In genomic region chr5:125331094-125331493, GRCm38 (mm10) we compare ENCODE assay signal across 13 mouse cellular contexts. TPM values are rescaled to one million over a fixed set of nuclear protein-coding genes. Genes with fewer than 3 reads are reported as not detected.
DNase-seq lines count a peak whose midpoint lies in the region; ATAC-seq lines count a peak whose summit lies in the region.
"Had no signal": no experiment of that assay in that cellular context is flagged by ENCODE, and none has a peak within 500 bp of the region (broad histone marks: within the 10 kb centered on the region; RNA-seq: fewer than 3 reads in every experiment).

No protein-coding gene starts in this region.

- no peak overlapping the region for H3K9ac ChIP-seq in forebrain, embryonic 12.5 days
- no peak overlapping the region for H3K9ac ChIP-seq in hindbrain, embryonic 12.5 days

- H3K27ac ChIP-seq in forebrain, embryonic 10.5 days = peak overlapping the region; percentile 73
- no peak overlapping the region for H3K27ac ChIP-seq in forebrain, embryonic 12.5 days
- H3K27ac ChIP-seq in embryonic facial prominence, embryonic 10.5 days (replicated peaks) = peak overlapping the region; percentile 45
- no peak overlapping the region for H3K27ac ChIP-seq in hindbrain, embryonic 12.5 days

- H3K36me3 ChIP-seq in forebrain, embryonic 10.5 days (replicated peaks) = peaks cover 12% of the 10 kb centered on the region
- no peaks in the 10 kb centered on the region for H3K36me3 ChIP-seq in forebrain, embryonic 12.5 days (replicated peaks)
- H3K36me3 ChIP-seq in embryonic facial prominence, embryonic 10.5 days (replicated peaks) = peaks cover 9% of the 10 kb centered on the region; the same call in 1 of the 2 replicates
- H3K36me3 ChIP-seq in hindbrain, embryonic 12.5 days = no peaks in the 10 kb centered on the region

- H3K4me3 ChIP-seq in forebrain, embryonic 10.5 days = no peak overlapping the region
- H3K4me3 ChIP-seq in forebrain, embryonic 12.5 days (replicated peaks) = no peak overlapping the region
- no peak overlapping the region for H3K4me3 ChIP-seq in embryonic facial prominence, embryonic 10.5 days
- H3K4me3 ChIP-seq in hindbrain, embryonic 12.5 days = no peak overlapping the region

- H3K27me3 ChIP-seq in forebrain, embryonic 10.5 days (ENCODE audit: poor library complexity, severe bottlenecking) = no peaks in the 10 kb centered on the region
- no peaks in the 10 kb centered on the region for H3K27me3 ChIP-seq in forebrain, embryonic 12.5 days
- no peaks in the 10 kb centered on the region for H3K27me3 ChIP-seq in embryonic facial prominence, embryonic 10.5 days (replicated peaks; ENCODE audit: low read depth, poor library complexity, severe bottlenecking)
- no peaks in the 10 kb centered on the region for H3K27me3 ChIP-seq in hindbrain, embryonic 12.5 days

- H3K4me2 ChIP-seq in forebrain, embryonic 12.5 days = no peak overlapping the region
- H3K4me2 ChIP-seq in hindbrain, embryonic 12.5 days (replicated peaks) = no peak overlapping the region

- H3K9me3 ChIP-seq in forebrain, embryonic 10.5 days = no peaks in the 10 kb centered on the region
- H3K9me3 ChIP-seq in forebrain, embryonic 12.5 days = no peaks in the 10 kb centered on the region
- H3K9me3 ChIP-seq in embryonic facial prominence, embryonic 10.5 days = no peaks in the 10 kb centered on the region
- H3K9me3 ChIP-seq in hindbrain, embryonic 12.5 days (replicated peaks) = no peaks in the 10 kb centered on the region

- 51% methylated on average over 3 of the region's 3 CpGs for WGBS in forebrain, embryonic 10.5 days
- 34% methylated on average over 3 of the region's 3 CpGs for WGBS in forebrain, embryonic 12.5 days
- WGBS in embryonic facial prominence, embryonic 10.5 days = 44% methylated on average over 3 of the region's 3 CpGs
- WGBS in hindbrain, embryonic 12.5 days = 34% methylated on average over 3 of the region's 3 CpGs

- DNase-seq in forebrain, embryonic 10.5 days (ENCODE audit: extremely low spot score, low spot score) = no peak
- DNase-seq in kidney, postnatal 10 days = peak; percentile 53
- no peak for DNase-seq in kidney, postnatal 4 days
- DNase-seq in embryonic facial prominence, embryonic 10.5 days (ENCODE audit: low spot score) = no peak
- peak; percentile 41 to 71 for DNase-seq in kidney, postnatal 25 days
- no peak for DNase-seq in frontal cortex, postnatal 14 days (ENCODE audit: low spot score in 2 of 2)
- DNase-seq: cerebellum, postnatal 14 days; midbrain, embryonic 14.5 days; right cerebral cortex, adult 18-20 months; thymus, postnatal 25 days had no signal

- H3K4me1 ChIP-seq in forebrain, embryonic 10.5 days = peaks cover 36% of the 10 kb centered on the region
- H3K4me1 ChIP-seq in forebrain, embryonic 12.5 days = peaks cover 17% of the 10 kb centered on the region
- peaks cover 45% of the 10 kb centered on the region for H3K4me1 ChIP-seq in embryonic facial prominence, embryonic 10.5 days
- H3K4me1 ChIP-seq in hindbrain, embryonic 12.5 days = 0 out of 2 replicates have a peak, but pooled peaks cover 3% of the 10 kb centered on the region

- no peak for ATAC-seq in forebrain, embryonic 12.5 days (ENCODE audit: low FRiP score)
- no peak for ATAC-seq in hindbrain, embryonic 12.5 days (ENCODE audit: low FRiP score)

RNA-seq across cellular contexts. Expression of gene Scarb1, which starts 9.8 kb away (rescaled TPM):
- 51.3 and 54.5 TPM in 2 replicates for polyA plus RNA-seq in forebrain, embryonic 10.5 days (2016; fragmentation: Nextera tagmentation; extraction: Ambion mirVana)
- 31.5 and 38.7 TPM in 2 replicates for polyA plus RNA-seq in forebrain, embryonic 12.5 days (2016; fragmentation: Nextera tagmentation; extraction: Ambion mirVana)
- polyA plus RNA-seq in embryonic facial prominence, embryonic 10.5 days (2016; fragmentation: Nextera tagmentation; extraction: Ambion mirVana) = 43.2 and 47.3 TPM in 2 replicates
- polyA plus RNA-seq in hindbrain, embryonic 12.5 days (2016; fragmentation: Nextera tagmentation; extraction: Ambion mirVana) = 28.6 and 29.7 TPM in 2 replicates

RNA-seq across cellular contexts. Expression of gene Gm10382, which starts 58.0 kb away (rescaled TPM):
- 0.21 and 0.38 TPM in 2 replicates for polyA plus RNA-seq in forebrain, embryonic 10.5 days (2016; fragmentation: Nextera tagmentation; extraction: Ambion mirVana)
- 0.91 and 0.97 TPM in 2 replicates for polyA plus RNA-seq in forebrain, embryonic 12.5 days (2016; fragmentation: Nextera tagmentation; extraction: Ambion mirVana)
- polyA plus RNA-seq in embryonic facial prominence, embryonic 10.5 days (2016; fragmentation: Nextera tagmentation; extraction: Ambion mirVana) = 0.53 and 0.60 TPM in 2 replicates
- polyA plus RNA-seq in hindbrain, embryonic 12.5 days (2016; fragmentation: Nextera tagmentation; extraction: Ambion mirVana) = 0.58 and 0.82 TPM in 2 replicates
- polyA plus RNA-seq: large intestine, adult 2 months had no signal

RNA-seq across cellular contexts. Expression of gene Ubc, which starts 58.9 kb away (rescaled TPM):
- 931 and 967 TPM in 2 replicates for polyA plus RNA-seq in forebrain, embryonic 10.5 days (2016; fragmentation: Nextera tagmentation; extraction: Ambion mirVana)
- polyA plus RNA-seq in forebrain, embryonic 12.5 days (2016; fragmentation: Nextera tagmentation; extraction: Ambion mirVana) = 1,113 and 1,114 TPM in 2 replicates
- polyA plus RNA-seq in embryonic facial prominence, embryonic 10.5 days (2016; fragmentation: Nextera tagmentation; extraction: Ambion mirVana) = 957 and 988 TPM in 2 replicates
- polyA plus RNA-seq in hindbrain, embryonic 12.5 days (2016; fragmentation: Nextera tagmentation; extraction: Ambion mirVana) = 1,117 and 1,167 TPM in 2 replicates

Comparison
In these comparisons a context has a peak if more than half of its experiments do, and no peak if none do; other contexts are left out.
1. DNase-seq: peak in kidney, postnatal 10 days (single experiment) and kidney, postnatal 25 days (2 of 2); none in forebrain, embryonic 10.5 days (single experiment), kidney, postnatal 4 days (0 of 2), embryonic facial prominence, embryonic 10.5 days (single experiment) and frontal cortex, postnatal 14 days (0 of 2).
2. H3K27ac ChIP-seq: peak in forebrain, embryonic 10.5 days (single experiment) and embryonic facial prominence, embryonic 10.5 days (single experiment); none in forebrain, embryonic 12.5 days (single experiment) and hindbrain, embryonic 12.5 days (single experiment).